Mouse (Mus musculus) heart, embryonic 12.5 days (tissue): ENCODE measurements around the gene Gm21704. TPM values are rescaled to one million over a fixed set of nuclear protein-coding genes. Genes with fewer than 3 reads are reported as not detected.
"Not testable (repeated sequence)": the region's sequence is repeated elsewhere in the genome, so short reads cannot be mapped to it uniquely, and the experiment has no call there.

Experiments
- ATAC-seq: fragments of 200-750 bp; cut with Nextera tagmentation; 2 replicates; pipeline ENCODE4 v1.8.0; 2017; ENCODE audit warnings: moderate TSS enrichment, moderate library complexity; ENCODE audit not compliant: insufficient number of reproducible peaks, low FRiP score
- H3K27ac ChIP-seq: fragments of 300-500 bp; sonication (generic); 2 replicates; pipeline ENCODE4 v1.5.1; 2016; ENCODE audit warnings: mild to moderate bottlenecking, moderate library complexity; ENCODE audit not compliant: poor library complexity, severe bottlenecking
- H3K27me3 ChIP-seq: fragments of 300-500 bp; sonication (generic); replicated peaks from 2 replicates; pipeline ENCODE4 v1.6.1; 2016; ENCODE audit warnings: mild to moderate bottlenecking, moderate library complexity
- H3K36me3 ChIP-seq: fragments of 300-500 bp; sonication (generic); 2 replicates; pipeline ENCODE4 v1.6.1; 2016; ENCODE audit warnings: mild to moderate bottlenecking, moderate library complexity
- H3K4me1 ChIP-seq: fragments of 300-500 bp; sonication (generic); replicated peaks from 2 replicates; pipeline ENCODE4 v1.6.1; 2016; ENCODE audit warnings: mild to moderate bottlenecking
- H3K4me2 ChIP-seq: fragments of 300-500 bp; sonication (generic); 2 replicates; pipeline ENCODE4 v1.6.1; 2016; ENCODE audit warnings: mild to moderate bottlenecking, moderate library complexity
- H3K4me3 ChIP-seq: fragments of 300-500 bp; sonication (generic); 2 replicates; pipeline ENCODE4 v1.5.1; 2016; ENCODE audit warnings: mild to moderate bottlenecking
- H3K9ac ChIP-seq: fragments of 300-500 bp; sonication (generic); 2 replicates; pipeline ENCODE4 v1.6.1; 2016; ENCODE audit warnings: mild to moderate bottlenecking, moderate library complexity
- H3K9me3 ChIP-seq: fragments of 300-500 bp; sonication (generic); replicated peaks from 2 replicates; pipeline ENCODE4 v1.6.1; 2016; ENCODE audit warnings: mild to moderate bottlenecking, moderate library complexity
- WGBS: fragments of 180-500 bp; shearing (Covaris S2); methylation state at CpG from one replicate; pipeline ENCODE4 v1.1.7; 2016; 5-methylcytosine and 5-hydroxymethylcytosine counted together
- polyA plus RNA-seq: library from polyadenylated mRNA; unstranded; fragments of >200 nt; fragmentation: Nextera tagmentation; extraction: Ambion mirVana; gene quantifications from 2 replicates; pipeline ENCODE4 v1.2.1, GENCODE M21; 2016

The Gm21704 gene
- not detected in 2 replicates for polyA plus RNA-seq

DNA sequence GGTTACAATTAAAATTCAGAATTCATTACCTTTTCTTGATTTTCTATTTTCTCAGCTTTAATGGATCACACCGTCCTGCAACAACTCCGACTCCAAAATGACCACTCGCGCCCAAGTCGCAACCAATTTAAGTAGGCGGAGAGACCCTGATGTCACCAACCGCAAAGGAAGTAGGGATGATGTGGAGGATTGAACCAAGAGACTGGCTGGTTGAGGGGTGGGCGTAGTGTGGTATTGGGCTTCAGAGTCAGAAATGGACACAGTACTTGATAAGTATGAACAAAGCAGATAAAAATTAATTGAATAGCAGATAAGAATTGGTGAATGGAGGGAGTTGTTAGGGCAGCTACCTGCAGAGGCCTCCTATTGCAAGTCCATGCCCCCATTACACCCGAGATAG, at the start of gene Gm21704, which contains the start of gene Gm21708:
Gene Gm21704, minus strand, starts transcription at position 101 of the 400 bp plus-strand sequence.
Gene Gm21708, minus strand, starts transcription at position 101 of the 400 bp plus-strand sequence.
- not testable (repeated sequence) for H3K36me3 ChIP-seq, H3K4me3 ChIP-seq, H3K27me3 ChIP-seq, ATAC-seq, H3K27ac ChIP-seq, H3K9me3 ChIP-seq, H3K9ac ChIP-seq, H3K4me1 ChIP-seq, H3K4me2 ChIP-seq
- no CpG with 5 or more reads among the region's 9 CpGs for WGBS

DNA sequence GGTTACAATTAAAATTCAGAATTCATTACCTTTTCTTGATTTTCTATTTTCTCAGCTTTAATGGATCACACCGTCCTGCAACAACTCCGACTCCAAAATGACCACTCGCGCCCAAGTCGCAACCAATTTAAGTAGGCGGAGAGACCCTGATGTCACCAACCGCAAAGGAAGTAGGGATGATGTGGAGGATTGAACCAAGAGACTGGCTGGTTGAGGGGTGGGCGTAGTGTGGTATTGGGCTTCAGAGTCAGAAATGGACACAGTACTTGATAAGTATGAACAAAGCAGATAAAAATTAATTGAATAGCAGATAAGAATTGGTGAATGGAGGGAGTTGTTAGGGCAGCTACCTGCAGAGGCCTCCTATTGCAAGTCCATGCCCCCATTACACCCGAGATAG, 64.7 kb downstream of the Gm21704 start, which contains the start of gene Gm21693:
Gene Gm21693, minus strand, starts transcription at position 101 of the 400 bp plus-strand sequence.
- ATAC-seq, H3K9ac ChIP-seq, H3K4me2 ChIP-seq, H3K27ac ChIP-seq, H3K36me3 ChIP-seq, H3K9me3 ChIP-seq, H3K27me3 ChIP-seq, H3K4me3 ChIP-seq, H3K4me1 ChIP-seq: not testable (repeated sequence)
- no CpG with 5 or more reads among the region's 9 CpGs for WGBS

DNA sequence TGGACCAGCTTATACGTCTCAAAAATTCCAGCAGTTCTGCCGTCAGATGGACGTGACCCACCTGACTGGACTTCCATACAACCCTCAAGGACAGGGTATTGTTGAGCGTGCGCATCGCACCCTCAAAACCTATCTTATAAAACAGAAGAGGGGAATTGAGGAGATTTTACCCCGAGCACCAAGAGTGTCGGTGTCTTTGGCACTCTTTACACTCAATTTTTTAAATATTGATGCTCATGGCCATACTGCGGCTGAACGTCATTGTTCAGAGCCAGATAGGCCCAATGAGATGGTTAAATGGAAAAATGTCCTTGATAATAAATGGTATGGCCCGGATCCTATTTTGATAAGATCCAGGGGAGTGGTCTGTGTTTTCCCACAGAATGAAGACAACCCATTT, 69.3 kb downstream of the Gm21704 start:
- WGBS = no CpG with 5 or more reads among the region's 11 CpGs
- H3K36me3 ChIP-seq, H3K27ac ChIP-seq, H3K9me3 ChIP-seq, H3K4me2 ChIP-seq, H3K4me1 ChIP-seq, H3K9ac ChIP-seq, H3K27me3 ChIP-seq, H3K4me3 ChIP-seq, ATAC-seq: not testable (repeated sequence)

Other genes starting within 250 kb of the Gm21704 start
- not detected in 2 replicates for gene Gm21677, start 103.7 kb downstream of the Gm21704 start, polyA plus RNA-seq
- not detected in 2 replicates for gene Gm21693, start 64.8 kb downstream of the Gm21704 start, polyA plus RNA-seq
- not detected in 2 replicates for gene Gm21708, start within 50 bp of the Gm21704 start, polyA plus RNA-seq